Mouse (Mus musculus) left cerebral cortex, adult 2 months (tissue): Measurements from ENCODE around the gene Stk25. TPM values are rescaled to one million over a fixed set of nuclear protein-coding genes. Genes with fewer than 3 reads are reported as not detected.

Experiments
- DNase-seq, 2 experiments: peaks; one replicate each; pipeline ENCODE4 v3.0.0; 2021 to 2022; ENCODE audit warnings: low spot score in 2 of 2, mixed read lengths in 1 of 2; ENCODE audit errors: extremely low spot score in 1 of 2
- H3K27ac ChIP-seq: fragments of 200-600 bp; 2 replicates; pipeline ENCODE4 v1.8.1; 2022
- H3K4me3 ChIP-seq: fragments of 200-600 bp; 2 replicates; pipeline ENCODE4 v1.8.1; 2022
- CTCF ChIP-seq: fragments of 200-600 bp; IDR thresholded peaks from 2 replicates; pipeline ENCODE4 v1.8.1; 2022; ENCODE audit warnings: antibody characterized with exemption, mild to moderate bottlenecking, moderate library complexity
- intact Hi-C: fragments of 180-260 bp; cut with DNase I; formaldehyde crosslinking; loops from one replicate; pipeline ENCODE4 v1.15.1; 2025
- total RNA-seq, 2 experiments: library from RNA; stranded (reverse); gene quantifications; 2 replicates each; pipeline ENCODE4 v1.2.3; 2021

Stk25 gene
- total RNA-seq, 2 experiments from 2014 or later = 360 to 388 TPM

DNA sequence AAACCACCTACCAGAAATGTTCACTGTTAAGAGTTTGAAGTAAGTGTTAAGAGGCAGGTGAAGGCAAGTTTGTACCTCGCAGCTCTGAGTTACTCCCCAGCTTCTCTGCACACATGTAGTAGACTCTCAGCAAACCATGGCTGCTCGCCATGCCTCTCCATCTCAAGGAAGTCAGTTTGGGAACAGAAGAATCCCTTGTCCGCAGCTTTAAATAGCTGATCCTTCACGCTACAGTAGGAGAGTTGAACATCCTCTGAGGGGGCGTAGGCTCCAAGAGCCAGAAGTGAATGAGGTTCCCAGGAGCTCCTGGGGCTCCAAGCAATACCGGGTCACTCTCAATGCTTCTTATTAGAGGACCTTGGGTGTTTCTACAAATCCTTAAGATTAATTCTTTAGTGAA lies 62.5 kb downstream of the Stk25 start:
- H3K27ac ChIP-seq = no peak overlapping the region
- intact Hi-C loops = no loop called here
- no peak overlapping the region for H3K4me3 ChIP-seq
- no peak for DNase-seq
- TF ChIP-seq CTCF = no peak

DNA sequence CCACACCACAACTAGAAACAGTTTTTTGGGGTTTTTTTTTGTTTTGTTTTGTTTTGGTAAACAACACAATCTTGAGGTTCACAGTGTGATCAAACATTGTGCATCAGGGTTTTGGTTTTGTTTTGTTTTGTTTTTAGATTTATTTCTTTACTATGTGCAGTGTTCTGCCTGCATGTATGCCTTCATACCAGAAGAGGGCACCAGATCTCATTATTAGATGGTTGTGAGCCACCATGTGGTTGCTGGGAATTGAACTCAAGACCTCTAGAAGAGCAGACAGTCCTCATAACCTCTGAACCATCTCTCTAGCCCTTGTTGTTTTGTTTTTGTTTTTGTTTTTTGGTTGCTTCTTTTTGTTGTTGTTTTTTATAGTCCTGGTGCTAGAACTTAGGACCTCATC lies 64.5 kb downstream of the Stk25 start:
- no peak for TF ChIP-seq CTCF
- Histone ChIP-seq H3K27ac (no peak overlapping the region), H3K4me3 (no peak overlapping the region)
- intact Hi-C loops = no loop called here
- DNase-seq = no peak

DNA sequence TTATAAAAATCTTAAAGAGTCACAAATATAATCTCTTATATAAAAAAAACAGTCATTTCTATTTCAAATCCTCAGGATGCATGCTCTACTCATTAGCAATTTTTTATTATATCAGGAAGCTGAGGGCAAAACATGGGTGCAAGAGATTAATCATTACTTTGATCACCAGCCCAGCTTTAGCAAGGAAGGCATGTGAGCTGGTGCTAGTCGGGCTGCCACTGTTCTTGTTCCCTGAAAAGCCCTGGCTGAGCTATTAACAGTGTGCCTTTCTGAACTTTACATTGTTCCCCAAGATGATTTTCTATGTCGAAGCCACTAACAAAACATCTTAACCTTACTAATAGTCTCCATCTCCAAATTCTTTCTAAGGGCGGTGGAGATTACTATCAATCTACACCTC lies 70.1 kb downstream of the Stk25 start:
- intact Hi-C loops = no loop called here
- no peak overlapping the region for H3K27ac ChIP-seq
- no peak for DNase-seq
- no peak overlapping the region for H3K4me3 ChIP-seq
- TF ChIP-seq CTCF = no peak

DNA sequence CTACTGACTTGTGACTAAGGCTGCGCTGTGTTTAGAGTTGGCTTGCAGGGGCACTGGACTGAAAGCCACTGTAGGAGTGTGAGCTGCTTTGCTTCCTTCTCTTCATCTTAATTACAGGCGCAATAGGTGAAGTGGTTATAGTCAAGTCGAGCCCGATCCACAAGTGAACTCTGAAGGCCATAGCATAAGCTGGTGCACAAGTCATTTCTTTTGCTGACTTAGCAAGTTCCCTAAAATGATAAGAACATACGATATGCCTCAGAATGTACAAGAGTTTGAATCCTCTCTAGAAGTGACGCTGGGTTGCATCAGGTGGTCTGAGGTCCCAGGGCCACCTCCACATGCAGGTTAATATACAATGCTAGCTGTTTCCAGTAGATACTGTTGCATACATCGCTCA lies 76.9 kb downstream of the Stk25 start:
- H3K4me3 ChIP-seq = no peak overlapping the region
- no peak for TF ChIP-seq CTCF
- DNase-seq = no peak
- intact Hi-C loops = no loop called here
- no peak overlapping the region for H3K27ac ChIP-seq

DNA sequence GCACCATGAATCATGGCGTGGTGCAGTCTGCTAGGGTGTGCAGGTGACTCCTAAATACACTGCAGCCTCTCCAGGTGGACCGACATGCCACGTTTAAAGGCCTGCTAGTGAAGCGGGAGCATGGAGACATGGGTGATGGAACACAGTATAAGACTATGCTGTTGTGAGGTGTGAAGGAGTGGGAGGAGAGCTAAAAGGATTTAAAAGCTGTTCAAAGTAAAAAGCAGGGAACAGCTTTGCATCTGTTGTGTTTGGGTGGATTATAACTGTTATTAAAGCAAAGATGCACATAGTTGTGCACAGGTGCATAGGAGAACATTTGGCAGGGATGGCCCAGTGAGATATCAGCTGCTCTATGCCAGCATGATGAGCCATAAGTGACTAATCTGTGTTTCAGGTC lies 80.6 kb downstream of the Stk25 start:
- TF ChIP-seq CTCF = no peak
- no peak overlapping the region for H3K4me3 ChIP-seq
- intact Hi-C loops = no loop called here
- peak in 1 of 2 experiments; percentile 26 for DNase-seq
- H3K27ac ChIP-seq = peak overlapping the region; percentile 52

DNA sequence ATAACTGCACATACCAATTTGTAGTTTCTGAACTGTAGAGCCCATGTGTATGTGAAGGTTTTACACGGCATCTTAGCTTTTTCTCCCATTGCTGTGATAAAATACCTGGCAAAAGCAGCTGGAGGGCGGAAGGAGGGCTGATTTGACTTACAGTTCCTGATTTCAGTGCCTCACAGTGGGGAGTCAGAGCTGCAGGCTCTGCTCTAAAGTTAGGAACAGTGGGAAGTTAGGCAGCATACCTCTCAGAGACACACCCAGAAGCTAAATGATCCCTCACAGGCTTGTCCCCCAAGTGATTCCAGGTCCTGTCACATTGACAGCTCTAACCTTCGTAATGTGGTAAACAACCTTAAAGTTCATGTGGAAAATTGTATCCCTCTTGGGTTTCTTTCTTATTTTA lies 81.4 kb downstream of the Stk25 start:
- Histone ChIP-seq H3K27ac (peak overlapping the region; percentile 52; the same call in 1 of the 2 replicates), H3K4me3 (no peak overlapping the region)
- no peak for TF ChIP-seq CTCF
- intact Hi-C loops = no loop called here
- DNase-seq = no peak

Other genes with a start within 250 kb of the Stk25 start
- 100 to 1,000 TPM; 163 to 165 TPM for gene Hdlbp, start 179.8 kb downstream of the Stk25 start, total RNA-seq
- gene Farp2, start 146.6 kb downstream of the Stk25 start, total RNA-seq = 10 to 100 TPM; 11.7 to 12.9 TPM
- 10 to 100 TPM; 33.2 to 35.8 TPM for gene Bok, start 27.0 kb upstream of the Stk25 start, total RNA-seq
- 10 to 100 TPM; 79.7 to 89.7 TPM for gene Atg4b, start 92.8 kb upstream of the Stk25 start, total RNA-seq
- 10 to 100 TPM; 42.0 to 44.4 TPM for gene Thap4, start 96.2 kb upstream of the Stk25 start, total RNA-seq
- 10 to 100 TPM; 50.8 to 52.5 TPM for gene Dtymk, start 143.3 kb upstream of the Stk25 start, total RNA-seq
- 10 to 100 TPM; 12.8 to 15.2 TPM for gene Ing5, start 145.3 kb upstream of the Stk25 start, total RNA-seq
- gene D2hgdh, start 166.2 kb upstream of the Stk25 start, total RNA-seq = 10 to 100 TPM; 12.6 to 14.2 TPM
- gene Gal3st2, start 202.6 kb upstream of the Stk25 start, total RNA-seq = under 1 TPM in 1 of 2 experiments, not detected in 1; 0.16 TPM